Comparison of ENCODE assay signal across 8 mouse cellular contexts in the genomic region with DNA sequence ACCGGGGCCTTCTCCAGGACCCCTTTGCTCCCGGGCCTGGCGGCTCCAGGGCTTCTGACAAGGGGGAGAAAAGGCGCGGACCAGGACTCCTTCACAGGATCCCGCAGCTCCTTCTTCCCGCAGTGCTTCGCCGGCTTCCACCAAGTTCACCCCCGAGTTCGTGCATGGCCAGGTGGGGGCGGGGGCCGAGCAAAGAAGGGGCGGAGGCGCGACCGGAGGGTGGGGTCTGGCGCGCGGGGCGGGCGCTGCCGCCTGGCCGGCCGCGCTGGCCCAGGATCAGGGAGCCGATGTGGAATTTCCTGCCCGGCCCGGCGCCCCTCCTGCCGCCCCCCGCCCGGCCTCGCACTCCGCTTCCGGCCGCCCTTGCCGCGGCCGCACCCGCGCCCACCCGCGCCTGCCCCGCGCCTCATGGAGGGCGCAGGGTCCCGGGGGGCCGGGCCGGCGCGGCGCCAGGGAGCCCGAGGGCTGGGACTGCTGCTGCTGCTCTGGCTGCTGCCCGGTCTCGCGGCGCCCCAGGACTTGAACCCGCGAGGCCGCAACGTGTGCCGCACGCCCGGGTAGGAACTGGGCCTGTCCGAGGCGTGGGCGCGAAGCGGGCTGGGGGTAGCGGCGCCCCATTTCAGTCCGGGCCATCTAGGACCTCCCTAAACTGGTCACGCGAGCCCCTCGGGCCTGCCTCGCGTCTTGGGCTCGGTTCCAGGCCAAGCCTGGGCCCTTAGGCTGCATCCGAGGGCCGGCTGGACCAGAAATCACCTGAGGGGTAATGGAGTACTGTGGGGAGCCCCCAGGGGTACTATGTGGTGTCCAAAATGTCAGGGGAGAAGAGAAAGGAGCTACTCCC. TPM values are rescaled to one million over a fixed set of nuclear protein-coding genes. Genes with fewer than 3 reads are reported as not detected.
DNase-seq lines count a peak whose midpoint lies in the region; ATAC-seq and TF ChIP-seq lines count a peak whose summit lies in the region.

A gene (plus strand): TSS at position 312 of the 841 bp plus-strand sequence.

- peak; percentile 56 for ATAC-seq in heart, postnatal 0 days (ENCODE audit: insufficient read depth, low read depth)
- peak; percentile 57 for ATAC-seq in limb, embryonic 12.5 days (ENCODE audit: insufficient number of reproducible peaks, insufficient read depth, low FRiP score, low TSS enrichment, low read depth)
- ATAC-seq in midbrain, embryonic 15.5 days (replicated peaks): 0 out of 2 replicates have a peak, but pooled peaks have one; percentile 12
- ATAC-seq in megakaryocyte progenitor cell, adult 5-6 weeks (replicated peaks; ENCODE audit: poor library complexity): no peak

- H3K4me3 ChIP-seq in kidney, adult 2 months (ENCODE audit: insufficient read depth, low read depth, low read length): peak within 1 kb of the TSS; percentile 47
- H3K4me3 ChIP-seq in embryonic fibroblast, embryonic 13.5 days (ENCODE audit: insufficient read depth, low read length): peak within 1 kb of the TSS; percentile 80
- H3K4me3 ChIP-seq in heart, postnatal 0 days (ENCODE audit: low read depth, low read length): peak within 1 kb of the TSS; percentile 60
- H3K4me3 ChIP-seq in limb, embryonic 12.5 days (replicated peaks): peak within 1 kb of the TSS; percentile 90
- H3K4me3 ChIP-seq in midbrain, embryonic 15.5 days: peak within 1 kb of the TSS; percentile 46

- peak within 1 kb of the TSS; percentile 77 for H3K4me2 ChIP-seq in heart, postnatal 0 days (ENCODE audit: low read depth, low read length)
- H3K4me2 ChIP-seq in limb, embryonic 12.5 days: peak within 1 kb of the TSS; percentile 88
- peak within 1 kb of the TSS; percentile 87 for H3K4me2 ChIP-seq in midbrain, embryonic 15.5 days

- H3K27ac ChIP-seq in kidney, adult 2 months (ENCODE audit: insufficient read depth, low read depth, low read length): peak within 1 kb of the TSS; percentile 71
- H3K27ac ChIP-seq in embryonic fibroblast, embryonic 13.5 days (ENCODE audit: insufficient read depth, low read length): peak within 1 kb of the TSS; percentile 75
- H3K27ac ChIP-seq in heart, postnatal 0 days (ENCODE audit: low read depth): peak within 1 kb of the TSS; percentile 76
- H3K27ac ChIP-seq in limb, embryonic 12.5 days: peak within 1 kb of the TSS; percentile 96
- H3K27ac ChIP-seq in midbrain, embryonic 15.5 days: no peak within 1 kb of the TSS

- TF ChIP-seq EP300 in heart, postnatal 0 days (IDR thresholded peaks at IDR 0.05; ENCODE audit: low read depth): no peak

- no peak for TF ChIP-seq CTCF in kidney, adult 2 months (conservative IDR thresholded peaks at IDR 0.05; ENCODE audit: insufficient read depth, insufficient read length, low read depth, low read length)
- TF ChIP-seq CTCF in embryonic fibroblast, embryonic 13.5 days (IDR thresholded peaks at IDR 0.05; ENCODE audit: borderline replicate concordance, insufficient read depth, low read length): no peak
- TF ChIP-seq CTCF in heart, postnatal 0 days (IDR thresholded peaks at IDR 0.05; ENCODE audit: low read depth): no peak

- TF ChIP-seq POLR2A in kidney, adult 2 months (IDR thresholded peaks at IDR 0.05; ENCODE audit: low read depth, low read length): no peak
- TF ChIP-seq POLR2A in embryonic fibroblast, embryonic 13.5 days (IDR thresholded peaks at IDR 0.05; ENCODE audit: low read depth, low read length): no peak; the same call in 1 of the 2 replicates

- no peaks in the 10 kb centered on the region for H3K36me3 ChIP-seq in kidney, adult 2 months (ENCODE audit: control insufficient read depth, insufficient read depth, low read length)
- H3K36me3 ChIP-seq in heart, postnatal 0 days (replicated peaks; ENCODE audit: control insufficient read depth, insufficient read depth, low read length): peaks cover 7% of the 10 kb centered on the region
- H3K36me3 ChIP-seq in limb, embryonic 12.5 days: peaks cover 27% of the 10 kb centered on the region
- H3K36me3 ChIP-seq in midbrain, embryonic 15.5 days (replicated peaks): peaks cover 3% of the 10 kb centered on the region; the same call in 1 of the 2 replicates

- H3K4me1 ChIP-seq in kidney, adult 2 months (ENCODE audit: control insufficient read depth, insufficient read depth, low read length): peaks cover 5% of the 10 kb centered on the region; the same call in 1 of the 2 replicates
- peaks cover 26% of the 10 kb centered on the region for H3K4me1 ChIP-seq in embryonic fibroblast, embryonic 13.5 days (ENCODE audit: control insufficient read depth, insufficient read depth, low read length)
- H3K4me1 ChIP-seq in heart, postnatal 0 days (ENCODE audit: control insufficient read depth, insufficient read depth): no peaks in the 10 kb centered on the region; the same call in 1 of the 2 replicates
- peaks cover 56% of the 10 kb centered on the region for H3K4me1 ChIP-seq in limb, embryonic 12.5 days (replicated peaks)
- peaks cover 24% of the 10 kb centered on the region for H3K4me1 ChIP-seq in midbrain, embryonic 15.5 days

- DNase-seq in kidney, adult 2 months: peak; percentile 65
- no peak for DNase-seq in kidney, adult 11 months
- DNase-seq in heart, postnatal 0 days (ENCODE audit: low spot score): no peak
- DNase-seq in frontal cortex, postnatal 25 days (ENCODE audit: low spot score in 2 of 2): no peak

- peak within 1 kb of the TSS; percentile 71 for H3K9ac ChIP-seq in heart, postnatal 0 days (replicated peaks; ENCODE audit: low read depth, low read length)
- peak within 1 kb of the TSS; percentile 97 for H3K9ac ChIP-seq in limb, embryonic 12.5 days (replicated peaks)
- peak within 1 kb of the TSS; percentile 40 for H3K9ac ChIP-seq in midbrain, embryonic 15.5 days

- 5% methylated on average over 80 of the region's 81 CpGs for WGBS in kidney, adult 2 months
- WGBS in heart, postnatal 0 days: 3% methylated on average over 75 of the region's 81 CpGs
- WGBS in limb, embryonic 12.5 days: under 1% methylated on average over 76 of the region's 81 CpGs
- under 1% methylated on average over 76 of the region's 81 CpGs for whole genome bisulfite sequencing in midbrain, embryonic 15.5 days

- H3K9me3 ChIP-seq in heart, postnatal 0 days (replicated peaks; ENCODE audit: control insufficient read depth, low read length): no peaks in the 10 kb centered on the region
- H3K9me3 ChIP-seq in limb, embryonic 12.5 days: no peaks in the 10 kb centered on the region
- no peaks in the 10 kb centered on the region for H3K9me3 ChIP-seq in midbrain, embryonic 15.5 days

- peaks cover 3% of the 10 kb centered on the region; the same call in 1 of the 2 replicates for H3K27me3 ChIP-seq in kidney, adult 2 months (replicated peaks; ENCODE audit: control insufficient read depth, insufficient read depth, low read length)
- peaks cover 53% of the 10 kb centered on the region for H3K27me3 ChIP-seq in heart, postnatal 0 days (ENCODE audit: control insufficient read depth, insufficient read depth, low read length)
- H3K27me3 ChIP-seq in limb, embryonic 12.5 days: peaks cover 32% of the 10 kb centered on the region
- H3K27me3 ChIP-seq in midbrain, embryonic 15.5 days (replicated peaks): peaks cover 66% of the 10 kb centered on the region

RNA-seq across cellular contexts. Expression of the gene that starts here (rescaled TPM):
- 26.8 and 38.2 TPM in 2 replicates for polyA plus RNA-seq in kidney, adult 2 months (2012; rRNA removed)
- 46.1 and 46.5 TPM in 2 replicates for polyA plus RNA-seq in embryonic fibroblast, embryonic 13.5 days (2011; ENCODE audit: insufficient read length, low read depth, missing spikeins)
- total RNA-seq in heart, postnatal 0 days (2014; rRNA removed; ENCODE audit: low replicate concordance): 19.3 and 25.4 TPM in 2 replicates
- polyA plus RNA-seq in heart, postnatal 0 days (2015; fragmentation: Nextera tagmentation; extraction: Ambion mirVana): 2.6 and 2.8 TPM in 2 replicates
- polyA plus RNA-seq in limb, embryonic 12.5 days (2016; fragmentation: Nextera tagmentation; extraction: Ambion mirVana): 41.0 and 46.3 TPM in 2 replicates
- 1.7 and 2.6 TPM in 2 replicates for polyA plus RNA-seq in midbrain, embryonic 15.5 days (2015; fragmentation: Nextera tagmentation; extraction: Ambion mirVana)
- total RNA-seq in megakaryocyte progenitor cell, adult 5-6 weeks (2015): 0.10 TPM in 1 of 2 replicates, not detected in the other
- total RNA-seq in megakaryocyte progenitor cell, adult 5-6 weeks (2017): 0.07 TPM in 1 of 2 replicates, not detected in the other

Comparison
In these comparisons a context has a peak if more than half of its experiments do, and no peak if none do; other contexts are left out.
1. RNA of the gene that starts here (total RNA-seq): 19.3 to 25.4 TPM in heart, postnatal 0 days; 0.07 to 0.10 TPM in megakaryocyte progenitor cell, adult 5-6 weeks; every median in the first group is over 10 times any median in the second.
2. H3K9ac ChIP-seq: peak in every context shown above with its lines; median percentile 97 in limb, embryonic 12.5 days; 71 in heart, postnatal 0 days; 40 in midbrain, embryonic 15.5 days.
3. Peak in every context shown above with its lines, with median percentiles within 50 percentile points of each other: H3K4me3 ChIP-seq and H3K4me2 ChIP-seq.